Mouse (Mus musculus): ENCODE measurements around the gene Hmg20b. TPM values are rescaled to one million over a fixed set of nuclear protein-coding genes. Genes with fewer than 3 reads are reported as not detected.

The Hmg20b gene
- polyA plus RNA-seq, 1 experiment from 2014 or later, result 122 TPM

- 40% methylated on average over 6 of the region's 6 CpGs for WGBS
- peaks cover 30% of the 10 kb centered on the region for H3K4me1 ChIP-seq
- H3K27me3 ChIP-seq (replicated peaks; ENCODE audit: low read depth, poor library complexity, severe bottlenecking), result no peaks in the 10 kb centered on the region
- peaks cover 52% of the 10 kb centered on the region for H3K36me3 ChIP-seq (replicated peaks)
- DNase-seq (ENCODE audit: low spot score), result no peak
- peak overlapping the region; percentile 97 for H3K27ac ChIP-seq (replicated peaks)
- H3K4me3 ChIP-seq, result peak overlapping the region; percentile 91
- H3K9me3 ChIP-seq, result no peaks in the 10 kb centered on the region
Measured at GRCm38 (mm10) chr10:81376561-81377361, 26.5 kb upstream of the Hmg20b start.

- H3K27me3 ChIP-seq (replicated peaks; ENCODE audit: low read depth, poor library complexity, severe bottlenecking), result no peaks in the 10 kb centered on the region
- peaks cover 67% of the 10 kb centered on the region for H3K36me3 ChIP-seq (replicated peaks)
- peaks cover 30% of the 10 kb centered on the region for H3K4me1 ChIP-seq
- DNase-seq (ENCODE audit: low spot score), result no peak
- H3K27ac ChIP-seq (replicated peaks), result no peak overlapping the region
- no peaks in the 10 kb centered on the region for H3K9me3 ChIP-seq
- H3K4me3 ChIP-seq, result no peak overlapping the region
- WGBS, result 94% methylated on average over 10 of the region's 10 CpGs
Measured at GRCm38 (mm10) chr10:81375322-81375721, 25.0 kb upstream of the Hmg20b start.

- no peak overlapping the region for H3K4me3 ChIP-seq
- no peak overlapping the region for H3K27ac ChIP-seq (replicated peaks)
- H3K4me1 ChIP-seq, result peaks cover 51% of the 10 kb centered on the region
- 89% methylated on average over 6 of the region's 6 CpGs for whole genome bisulfite sequencing
- peaks cover 77% of the 10 kb centered on the region for H3K36me3 ChIP-seq (replicated peaks)
- DNase-seq (ENCODE audit: low spot score), result no peak
- H3K9me3 ChIP-seq, result no peaks in the 10 kb centered on the region
- peaks cover 38% of the 10 kb centered on the region for H3K27me3 ChIP-seq (replicated peaks; ENCODE audit: low read depth, poor library complexity, severe bottlenecking)
Measured at GRCm38 (mm10) chr10:81367207-81367495, 16.9 kb upstream of the Hmg20b start.

- Histone ChIP-seq H3K9me3 (no peaks in the 10 kb centered on the region), H3K36me3 (replicated peaks) (peaks cover 76% of the 10 kb centered on the region), H3K27me3 (replicated peaks; ENCODE audit: low read depth, poor library complexity, severe bottlenecking) (peaks cover 43% of the 10 kb centered on the region), H3K27ac (replicated peaks) (no peak overlapping the region), H3K4me3 (no peak overlapping the region), H3K4me1 (peaks cover 56% of the 10 kb centered on the region)
- DNase-seq (ENCODE audit: low spot score), result no peak
- 82% methylated on average over 6 of the region's 6 CpGs for WGBS
Measured at GRCm38 (mm10) chr10:81366477-81367206, 16.4 kb upstream of the Hmg20b start.

DNA sequence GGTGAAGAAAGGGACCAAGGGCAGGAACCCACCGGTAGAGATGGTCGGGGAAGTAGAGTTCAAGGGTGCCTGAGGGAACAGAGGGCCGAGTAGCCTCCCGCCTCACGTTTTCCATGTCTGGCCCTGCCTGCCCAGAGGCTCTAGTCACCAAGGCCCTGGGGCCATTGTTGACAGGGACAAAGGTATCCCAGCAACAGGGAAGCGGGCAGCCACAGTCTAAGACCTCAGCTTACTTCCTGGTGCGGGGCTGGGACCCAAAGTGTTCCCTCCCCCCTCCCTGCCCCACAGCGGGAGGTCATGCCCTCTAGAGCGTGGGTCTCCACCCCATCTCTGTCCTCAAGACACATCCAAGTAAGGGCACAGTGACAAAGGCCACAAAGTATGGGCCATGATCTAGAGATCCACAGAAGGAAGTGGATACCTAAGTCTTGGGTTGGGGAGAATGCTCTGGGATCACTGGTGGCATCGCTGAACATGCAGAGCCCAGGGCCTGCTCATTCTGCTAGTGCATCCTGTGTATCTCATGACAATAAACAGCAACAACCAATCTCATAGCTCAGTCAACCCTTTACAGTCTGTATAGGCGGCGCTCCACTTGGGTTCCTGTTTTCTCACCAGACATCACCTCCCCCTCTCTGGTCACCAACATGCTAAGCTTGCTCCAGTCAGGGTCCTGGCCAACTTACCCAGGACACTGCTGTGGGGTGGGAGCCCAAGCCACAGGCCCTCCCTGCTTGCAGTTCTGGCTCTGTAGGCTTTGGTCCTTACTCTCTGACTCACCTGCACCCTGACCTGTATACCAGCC lies 15.6 kb upstream of the Hmg20b start, which contains the start of gene 4930404N11Rik:
4930404N11Rik (minus strand) TSS at position 145 of the 805 bp plus-strand sequence.
- peak; percentile 62 for DNase-seq (ENCODE audit: low spot score)
- no peaks in the 10 kb centered on the region for H3K9me3 ChIP-seq
- H3K36me3 ChIP-seq (replicated peaks), result peaks cover 75% of the 10 kb centered on the region
- H3K27ac ChIP-seq (replicated peaks), result peak within 1 kb of the TSS; percentile 26; the same call in 1 of the 2 replicates
- peaks cover 44% of the 10 kb centered on the region for H3K27me3 ChIP-seq (replicated peaks; ENCODE audit: low read depth, poor library complexity, severe bottlenecking)
- peak within 1 kb of the TSS; percentile 54 for H3K4me3 ChIP-seq
- 23% methylated on average over 12 of the region's 12 CpGs for WGBS
- peaks cover 63% of the 10 kb centered on the region for H3K4me1 ChIP-seq

DNA sequence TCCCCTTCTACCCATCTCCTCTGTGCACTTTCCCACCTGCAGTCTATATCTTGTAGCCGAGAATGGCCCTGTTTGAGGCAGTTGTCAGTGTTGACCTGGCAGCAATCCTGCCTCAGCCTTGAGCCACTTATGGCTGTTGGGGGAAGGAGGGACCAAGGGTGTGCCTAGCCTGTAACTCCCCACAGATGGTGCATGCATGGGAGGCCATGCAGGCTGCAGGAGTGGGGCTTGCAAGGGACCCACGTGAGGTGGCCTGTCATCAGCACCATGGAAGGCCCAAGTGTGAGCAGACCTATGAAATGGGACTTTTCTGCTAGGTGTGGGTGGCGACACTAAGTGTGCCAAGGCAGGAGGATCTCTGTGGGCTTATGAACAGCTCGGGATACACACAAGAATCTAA lies 14.8 kb upstream of the Hmg20b start:
- peaks cover 44% of the 10 kb centered on the region for H3K27me3 ChIP-seq (replicated peaks; ENCODE audit: low read depth, poor library complexity, severe bottlenecking)
- H3K36me3 ChIP-seq (replicated peaks), result peaks cover 72% of the 10 kb centered on the region
- WGBS, result 43% methylated on average over 4 of the region's 4 CpGs
- peak overlapping the region; percentile 26; the same call in 1 of the 2 replicates for H3K27ac ChIP-seq (replicated peaks)
- DNase-seq (ENCODE audit: low spot score), result no peak
- H3K4me3 ChIP-seq, result peak overlapping the region; percentile 54
- no peaks in the 10 kb centered on the region for H3K9me3 ChIP-seq
- peaks cover 71% of the 10 kb centered on the region for H3K4me1 ChIP-seq

GRCm38 (mm10) chr10:81364666-81365065 lies 14.4 kb upstream of the Hmg20b start:
- DNase-seq (ENCODE audit: low spot score), result no peak
- Histone ChIP-seq H3K4me3 (peak overlapping the region; percentile 54), H3K4me1 (peaks cover 76% of the 10 kb centered on the region), H3K9me3 (no peaks in the 10 kb centered on the region), H3K27ac (replicated peaks) (no peak overlapping the region), H3K36me3 (replicated peaks) (peaks cover 70% of the 10 kb centered on the region), H3K27me3 (replicated peaks; ENCODE audit: low read depth, poor library complexity, severe bottlenecking) (peaks cover 48% of the 10 kb centered on the region)
- 13% methylated on average over 28 of the region's 28 CpGs for WGBS

- WGBS, result 8% methylated on average over 54 of the region's 54 CpGs
Measured at GRCm38 (mm10) chr10:81363436-81364346, 13.4 kb upstream of the Hmg20b start.

DNA sequence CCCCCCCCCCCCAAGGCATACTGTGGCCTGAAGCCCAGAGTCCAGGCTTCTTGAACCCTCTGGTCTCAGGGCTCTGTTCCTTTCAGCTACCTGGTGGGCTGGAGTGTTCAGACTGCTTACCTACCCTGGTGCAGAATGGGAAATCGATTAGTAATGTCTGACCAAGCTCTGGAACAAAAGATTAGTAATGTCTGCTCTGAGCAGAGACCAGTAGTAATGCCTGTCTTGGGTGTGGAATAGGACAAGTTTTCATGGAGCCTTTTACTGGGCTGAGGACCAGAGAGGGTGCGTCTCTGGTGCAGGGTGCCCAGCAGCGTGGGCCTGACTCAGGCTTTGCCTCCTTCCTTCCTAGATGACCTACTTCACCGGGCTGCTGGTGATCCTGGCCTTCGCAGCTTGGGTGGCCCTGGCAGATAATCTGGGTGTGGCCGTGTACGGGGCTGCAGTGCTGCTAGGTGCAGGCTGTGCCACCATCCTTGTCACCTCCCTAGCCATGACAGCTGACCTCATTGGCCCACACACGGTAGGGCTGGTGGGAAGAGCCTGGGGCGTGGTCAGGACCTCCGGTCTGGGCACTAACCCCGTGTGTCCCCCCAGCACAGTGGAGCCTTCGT lies 12.2 kb upstream of the Hmg20b start:
- H3K27me3 ChIP-seq (replicated peaks; ENCODE audit: low read depth, poor library complexity, severe bottlenecking), result peaks cover 69% of the 10 kb centered on the region
- H3K4me3 ChIP-seq, result peak overlapping the region; percentile 54; the same call in 1 of the 2 replicates
- H3K4me1 ChIP-seq, result peaks cover 97% of the 10 kb centered on the region
- no peak overlapping the region for H3K27ac ChIP-seq (replicated peaks)
- DNase-seq (ENCODE audit: low spot score), result no peak
- H3K9me3 ChIP-seq, result no peaks in the 10 kb centered on the region
- WGBS, result 76% methylated on average over 12 of the region's 12 CpGs
- H3K36me3 ChIP-seq (replicated peaks), result peaks cover 48% of the 10 kb centered on the region

More at GRCm38 (mm10) chr10:81363436-81364346, 13.4 kb upstream of the Hmg20b start:
- Histone ChIP-seq H3K4me1 (peaks cover 85% of the 10 kb centered on the region), H3K27ac (replicated peaks) (peak overlapping the region; percentile 66), H3K9me3 (no peaks in the 10 kb centered on the region), H3K36me3 (replicated peaks) (peaks cover 60% of the 10 kb centered on the region), H3K4me3 (peak overlapping the region; percentile 54), H3K27me3 (replicated peaks; ENCODE audit: low read depth, poor library complexity, severe bottlenecking) (peaks cover 57% of the 10 kb centered on the region)
- DNase-seq (ENCODE audit: low spot score), result no peak

- Histone ChIP-seq H3K27ac (replicated peaks) (0 out of 2 replicates have a peak overlapping the region, but pooled peaks have one; percentile 16), H3K9me3 (no peaks in the 10 kb centered on the region), H3K4me3 (peak overlapping the region; percentile 17; the same call in 1 of the 2 replicates), H3K36me3 (replicated peaks) (peaks cover 34% of the 10 kb centered on the region), H3K27me3 (replicated peaks; ENCODE audit: low read depth, poor library complexity, severe bottlenecking) (peaks cover 79% of the 10 kb centered on the region), H3K4me1 (peaks cover 91% of the 10 kb centered on the region)
- no peak for DNase-seq (ENCODE audit: low spot score)
- WGBS, result 72% methylated on average over 8 of the region's 8 CpGs
Measured at GRCm38 (mm10) chr10:81360721-81361120, 10.4 kb upstream of the Hmg20b start.

- Histone ChIP-seq H3K27me3 (replicated peaks; ENCODE audit: low read depth, poor library complexity, severe bottlenecking) (peaks cover 65% of the 10 kb centered on the region), H3K4me1 (peaks cover 86% of the 10 kb centered on the region), H3K36me3 (replicated peaks) (peaks cover 32% of the 10 kb centered on the region), H3K4me3 (peak overlapping the region; percentile 85), H3K27ac (replicated peaks) (no peak overlapping the region), H3K9me3 (no peaks in the 10 kb centered on the region)
- no peak for DNase-seq (ENCODE audit: low spot score)
- WGBS, result 63% methylated on average over 1 of the region's 1 CpGs
Measured at GRCm38 (mm10) chr10:81358841-81359240, 8.6 kb upstream of the Hmg20b start.
